Mouse (Mus musculus): ENCODE results near the gene Olfr569. TPM values are rescaled to one million over a fixed set of nuclear protein-coding genes. Genes with fewer than 3 reads are reported as not detected.

Gene Olfr569
- not detected in 2 replicates for polyA plus RNA-seq (2015; fragmentation: Nextera tagmentation; extraction: Ambion mirVana)

DNA sequence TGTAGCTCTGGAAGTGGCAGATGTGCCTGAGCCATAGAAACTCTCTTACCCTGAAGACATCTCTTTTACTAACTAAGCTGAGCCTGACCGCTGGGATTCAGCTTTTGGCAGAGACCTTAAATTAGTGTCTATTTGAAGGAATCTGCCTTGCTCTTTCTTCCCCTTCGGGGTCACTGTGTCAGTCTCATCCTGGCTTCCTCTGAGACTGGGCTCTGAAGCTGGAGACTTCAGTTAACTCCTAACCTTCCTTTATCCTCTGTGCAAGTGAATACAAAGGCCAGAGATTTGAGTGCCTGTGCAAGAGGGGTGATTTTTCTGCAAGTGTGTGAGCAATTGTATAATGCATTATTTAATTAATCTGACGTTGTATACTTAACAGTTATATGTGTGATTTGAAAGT is at the start of gene Olfr569:
Gene Olfr569 (minus strand): TSS at position 101 of the 400 bp plus-strand sequence.

DNA sequence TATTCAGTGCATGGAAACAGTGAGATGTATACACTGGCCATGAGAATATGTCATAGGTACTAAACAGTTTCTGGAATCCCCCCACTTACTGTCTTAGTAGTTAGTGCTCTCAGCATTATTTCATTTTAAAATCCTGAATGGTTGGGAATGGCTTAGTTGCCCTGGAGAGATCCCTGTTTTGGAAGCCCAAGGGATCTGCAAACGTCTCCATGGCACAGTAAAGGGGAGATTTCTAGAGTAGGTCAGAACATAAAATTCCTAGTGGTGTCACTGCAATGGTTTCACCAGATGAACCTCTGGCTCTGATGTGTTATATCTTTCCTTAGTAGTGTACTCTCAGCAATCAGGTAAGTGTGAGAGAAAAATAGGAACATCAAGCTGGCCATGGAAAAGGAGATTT is 33.4 kb upstream of the Olfr569 start, which contains the start of gene Olfr572:
Gene Olfr572 (plus strand): TSS at position 301 of the 400 bp plus-strand sequence.

DNA sequence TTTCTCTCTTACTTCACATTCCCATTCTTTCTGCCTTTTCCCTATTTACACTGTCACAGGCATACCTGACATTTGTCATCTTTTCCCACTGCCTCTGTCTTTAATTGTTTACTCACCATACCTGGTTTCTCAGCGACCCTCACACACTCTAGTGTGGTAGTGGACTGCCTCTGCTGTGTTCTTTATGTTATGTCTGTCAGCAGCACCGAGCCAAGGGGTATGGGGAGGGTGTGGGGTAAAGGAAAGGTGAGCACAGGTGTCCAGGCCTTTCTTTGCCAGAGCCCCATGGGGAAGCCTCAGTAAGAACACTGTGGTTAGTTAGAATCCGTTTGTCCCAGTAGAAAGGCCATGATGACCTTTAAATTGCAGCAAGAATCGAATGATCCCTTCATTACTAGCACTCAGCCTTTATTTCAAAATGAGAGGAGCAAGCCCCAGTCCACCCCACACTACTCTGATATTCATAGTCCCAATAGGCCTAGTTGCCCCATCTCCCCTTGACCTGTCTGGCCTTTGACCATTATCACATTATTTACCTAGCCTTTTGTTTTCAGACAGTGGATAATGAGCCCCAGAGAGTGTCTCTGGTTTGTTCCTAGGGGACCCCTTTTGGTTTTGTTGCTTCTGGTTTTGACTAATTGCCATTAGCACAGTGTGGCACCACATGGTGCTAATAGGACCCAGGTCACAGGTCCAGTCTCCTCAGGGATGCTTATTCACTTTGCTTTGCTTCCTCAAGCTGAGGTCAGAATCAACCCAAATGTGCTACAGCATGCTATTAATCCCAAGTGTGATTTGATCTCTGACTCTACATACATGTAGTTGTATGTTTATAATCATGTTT is 26.6 kb upstream of the Olfr569 start, which contains the start of gene Olfr571:
Gene Olfr571 (minus strand): TSS at position 505 of the 844 bp plus-strand sequence.

DNA sequence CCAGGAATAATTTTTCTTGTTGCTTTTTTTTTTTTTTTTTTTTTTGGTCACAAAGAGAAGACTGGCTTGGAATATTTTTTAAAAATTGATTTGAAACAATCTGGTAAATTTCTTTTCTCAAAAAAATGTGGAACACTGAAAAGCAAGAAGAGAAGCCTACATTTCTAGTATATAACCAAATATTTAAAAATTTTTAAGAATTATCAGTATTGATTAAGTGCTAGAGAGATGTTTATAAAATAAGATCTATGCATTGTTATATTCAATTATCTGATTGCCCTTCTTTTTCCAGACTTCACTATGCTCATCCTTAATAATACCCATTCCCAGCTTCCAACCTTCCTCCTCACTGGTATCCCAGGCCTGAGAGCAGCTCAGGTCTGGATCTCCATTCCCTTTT is 13.9 kb downstream of the Olfr569 start, which contains the start of gene Olfr568:
Gene Olfr568 (plus strand): TSS at position 301 of the 400 bp plus-strand sequence.

DNA sequence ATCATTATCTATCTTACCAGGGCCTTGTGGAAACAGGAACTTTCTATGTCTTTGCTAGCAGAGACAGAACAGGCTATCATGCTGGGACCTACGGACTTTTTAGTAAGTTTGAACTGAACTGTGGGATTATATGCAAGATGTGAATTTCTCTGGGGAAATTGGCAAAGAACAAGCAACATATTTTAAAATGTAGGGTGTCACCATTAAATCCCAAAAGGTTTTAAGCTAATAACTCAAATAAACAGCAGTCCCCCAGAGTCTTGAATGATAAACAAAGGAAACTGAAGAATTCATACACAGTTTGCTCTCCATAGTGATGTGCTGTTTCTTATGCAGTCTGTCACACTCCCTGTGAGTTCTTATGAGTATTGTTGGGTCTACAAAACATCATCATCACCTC is 32.0 kb downstream of the Olfr569 start, which contains the start of gene Olfr566:
Gene Olfr566 (minus strand): TSS at position 101 of the 400 bp plus-strand sequence.

Other genes starting within 250 kb of the Olfr569 start
- gene Olfr555, start 232.1 kb downstream of the Olfr569 start, polyA plus RNA-seq (2015; fragmentation: Nextera tagmentation; extraction: Ambion mirVana), result not detected in 2 replicates
- gene Olfr556, start 226.0 kb downstream of the Olfr569 start, polyA plus RNA-seq (2015; fragmentation: Nextera tagmentation; extraction: Ambion mirVana), result not detected in 2 replicates
- gene Trim68, start 203.6 kb downstream of the Olfr569 start, polyA plus RNA-seq (2015; fragmentation: Nextera tagmentation; extraction: Ambion mirVana), result 9.6 and 9.9 TPM in 2 replicates
- gene Olfr557, start 195.0 kb downstream of the Olfr569 start, polyA plus RNA-seq (2015; fragmentation: Nextera tagmentation; extraction: Ambion mirVana), result not detected in 2 replicates
- 0.25 and 0.54 TPM in 2 replicates for gene Olfr558, start 188.7 kb downstream of the Olfr569 start, polyA plus RNA-seq (2015; fragmentation: Nextera tagmentation; extraction: Ambion mirVana)
- not detected in 2 replicates for gene Olfr33, start 171.8 kb downstream of the Olfr569 start, polyA plus RNA-seq (2015; fragmentation: Nextera tagmentation; extraction: Ambion mirVana)
- gene Olfr559, start 163.4 kb downstream of the Olfr569 start, polyA plus RNA-seq (2015; fragmentation: Nextera tagmentation; extraction: Ambion mirVana), result not detected in 2 replicates
- not detected in 2 replicates for gene Olfr560, start 131.5 kb downstream of the Olfr569 start, polyA plus RNA-seq (2015; fragmentation: Nextera tagmentation; extraction: Ambion mirVana)
- gene Olfr78, start 131.4 kb downstream of the Olfr569 start, polyA plus RNA-seq (2015; fragmentation: Nextera tagmentation; extraction: Ambion mirVana), result 1.7 and 8.6 TPM in 2 replicates
- not detected in 2 replicates for gene Olfr561, start 119.7 kb downstream of the Olfr569 start, polyA plus RNA-seq (2015; fragmentation: Nextera tagmentation; extraction: Ambion mirVana)
- gene Olfr564, start 87.4 kb downstream of the Olfr569 start, polyA plus RNA-seq (2015; fragmentation: Nextera tagmentation; extraction: Ambion mirVana), result not detected in 2 replicates
- gene Olfr566, start 32.1 kb downstream of the Olfr569 start, polyA plus RNA-seq (2015; fragmentation: Nextera tagmentation; extraction: Ambion mirVana), result not detected in 2 replicates
- not detected in 2 replicates for gene Olfr568, start 13.8 kb downstream of the Olfr569 start, polyA plus RNA-seq (2015; fragmentation: Nextera tagmentation; extraction: Ambion mirVana)
- not detected in 2 replicates for gene Olfr570, start 3.7 kb upstream of the Olfr569 start, polyA plus RNA-seq (2015; fragmentation: Nextera tagmentation; extraction: Ambion mirVana)
- not detected in 2 replicates for gene Olfr571, start 26.7 kb upstream of the Olfr569 start, polyA plus RNA-seq (2015; fragmentation: Nextera tagmentation; extraction: Ambion mirVana)
- gene Olfr572, start 33.5 kb upstream of the Olfr569 start, polyA plus RNA-seq (2015; fragmentation: Nextera tagmentation; extraction: Ambion mirVana), result not detected in 2 replicates
- not detected in 2 replicates for gene Olfr573-ps1, start 51.7 kb upstream of the Olfr569 start, polyA plus RNA-seq (2015; fragmentation: Nextera tagmentation; extraction: Ambion mirVana)
- not detected in 2 replicates for gene Olfr574, start 57.6 kb upstream of the Olfr569 start, polyA plus RNA-seq (2015; fragmentation: Nextera tagmentation; extraction: Ambion mirVana)
- not detected in 2 replicates for gene Olfr575, start 67.9 kb upstream of the Olfr569 start, polyA plus RNA-seq (2015; fragmentation: Nextera tagmentation; extraction: Ambion mirVana)
- not detected in 2 replicates for gene Olfr576, start 71.8 kb upstream of the Olfr569 start, polyA plus RNA-seq (2015; fragmentation: Nextera tagmentation; extraction: Ambion mirVana)
- not detected in 2 replicates for gene Olfr577, start 85.1 kb upstream of the Olfr569 start, polyA plus RNA-seq (2015; fragmentation: Nextera tagmentation; extraction: Ambion mirVana)
- not detected in 2 replicates for gene Olfr578, start 98.4 kb upstream of the Olfr569 start, polyA plus RNA-seq (2015; fragmentation: Nextera tagmentation; extraction: Ambion mirVana)
- gene Olfr582, start 147.1 kb upstream of the Olfr569 start, polyA plus RNA-seq (2015; fragmentation: Nextera tagmentation; extraction: Ambion mirVana), result not detected in 2 replicates
- gene Olfr583, start 160.4 kb upstream of the Olfr569 start, polyA plus RNA-seq (2015; fragmentation: Nextera tagmentation; extraction: Ambion mirVana), result not detected in 2 replicates
- gene Olfr584, start 191.0 kb upstream of the Olfr569 start, polyA plus RNA-seq (2015; fragmentation: Nextera tagmentation; extraction: Ambion mirVana), result not detected in 2 replicates
- gene Olfr585, start 206.8 kb upstream of the Olfr569 start, polyA plus RNA-seq (2015; fragmentation: Nextera tagmentation; extraction: Ambion mirVana), result not detected in 2 replicates
- not detected in 2 replicates for gene Olfr586, start 234.8 kb upstream of the Olfr569 start, polyA plus RNA-seq (2015; fragmentation: Nextera tagmentation; extraction: Ambion mirVana)
- gene Olfr588-ps1, start 250.0 kb upstream of the Olfr569 start, polyA plus RNA-seq (2015; fragmentation: Nextera tagmentation; extraction: Ambion mirVana), result not detected in 2 replicates

All from adrenal gland, postnatal 0 days (tissue).